Mouse (Mus musculus) gastrocnemius, adult 8-10 months (tissue): Measurements from ENCODE around the gene Grcc10. TPM values are rescaled to one million over a fixed set of nuclear protein-coding genes. Genes with fewer than 3 reads are reported as not detected.

Experiments
- DNase-seq, 2 experiments: peaks; one replicate each; pipeline ENCODE4 v3.0.0; 2022; ENCODE audit warnings: low spot score in 2 of 2
- total RNA-seq, 4 experiments: library from RNA; stranded (reverse); gene quantifications; 2 replicates each; pipeline ENCODE4 v1.2.4; 2022

Gene Grcc10
- 100 to 1,000 TPM; 146 to 173 (median 164) TPM for total RNA-seq

GRCm38 (mm10) chr6:124740888-124741761, at the start of gene Grcc10:
Gene Grcc10, minus strand, starts transcription at chr6:124741374.
- DNase-seq = peak; percentile 77 to 81

GRCm38 (mm10) chr6:124790121-124790520, 48.9 kb upstream of the Grcc10 start:
- DNase-seq = no peak

GRCm38 (mm10) chr6:124789519-124789918, 48.3 kb upstream of the Grcc10 start:
- DNase-seq = no peak

- no peak for DNase-seq
Measured at GRCm38 (mm10) chr6:124787722-124788121, 46.5 kb upstream of the Grcc10 start.

DNA sequence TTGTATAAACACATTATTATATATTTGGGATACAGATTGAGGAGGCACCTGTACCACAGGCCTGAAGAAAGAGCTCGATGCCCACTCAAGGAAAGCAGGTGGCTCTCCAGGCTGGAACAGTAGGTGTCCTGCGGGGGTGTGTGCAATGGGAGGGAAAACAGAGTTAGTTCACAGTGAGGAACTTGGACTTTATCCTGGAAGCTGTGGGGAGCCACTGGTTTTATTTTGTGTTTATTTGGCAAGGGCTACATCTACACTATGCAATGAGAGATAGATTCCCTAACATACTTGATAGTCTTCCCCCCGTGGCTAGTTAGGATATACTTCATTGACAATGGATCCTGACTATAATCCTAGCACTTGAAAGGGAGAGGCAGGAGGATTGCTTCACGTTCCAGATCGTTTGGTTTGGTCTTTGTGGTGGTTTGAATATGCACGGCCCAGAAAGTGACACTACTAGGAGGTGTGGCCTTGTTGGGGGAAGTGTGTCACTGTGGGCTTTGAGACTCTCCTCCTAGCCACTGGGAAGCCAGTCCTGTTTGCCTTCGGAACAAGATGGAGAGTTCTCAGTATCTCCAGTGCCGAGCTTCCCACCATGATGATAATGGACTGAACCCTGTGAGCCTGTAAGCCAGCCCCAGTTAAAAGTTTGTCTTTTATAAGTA, 45.7 kb upstream of the Grcc10 start:
- no peak for DNase-seq

GRCm38 (mm10) chr6:124782436-124782835, 41.3 kb upstream of the Grcc10 start:
- no peak for DNase-seq

- no peak for DNase-seq
Measured at GRCm38 (mm10) chr6:124780917-124781316, 39.7 kb upstream of the Grcc10 start.

GRCm38 (mm10) chr6:124779984-124780416, 38.8 kb upstream of the Grcc10 start:
- no peak for DNase-seq

- no peak for DNase-seq
Measured at GRCm38 (mm10) chr6:124779222-124779983, 38.2 kb upstream of the Grcc10 start, which contains the start of gene Lrrc23. Gene Lrrc23, minus strand, starts transcription at chr6:124779727.

GRCm38 (mm10) chr6:124770511-124770910, 29.3 kb upstream of the Grcc10 start:
- no peak for DNase-seq

- DNase-seq = no peak
Measured at GRCm38 (mm10) chr6:124770013-124770412, 28.8 kb upstream of the Grcc10 start.

- DNase-seq = no peak
Measured at GRCm38 (mm10) chr6:124769101-124769765, 28.1 kb upstream of the Grcc10 start, which contains the start of gene Eno2. Gene Eno2, minus strand, starts transcription at chr6:124769673.

DNA sequence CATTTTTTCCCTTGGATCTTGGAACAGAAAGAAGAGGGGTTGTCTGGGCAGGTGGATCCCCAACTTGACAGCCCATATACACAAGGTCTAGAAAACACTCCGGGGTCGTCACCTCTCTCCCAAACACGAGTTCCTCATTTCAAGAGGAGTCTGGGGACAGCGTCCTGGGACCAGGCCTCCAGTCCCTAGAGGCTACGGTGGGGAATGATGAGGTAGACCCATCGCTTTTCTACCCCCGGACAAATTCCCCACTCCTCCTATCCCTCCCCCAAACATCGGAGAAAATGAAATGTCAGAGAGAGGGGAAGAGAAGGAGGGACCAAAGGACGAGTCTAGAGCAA, 27.5 kb upstream of the Grcc10 start:
- DNase-seq = no peak

DNA sequence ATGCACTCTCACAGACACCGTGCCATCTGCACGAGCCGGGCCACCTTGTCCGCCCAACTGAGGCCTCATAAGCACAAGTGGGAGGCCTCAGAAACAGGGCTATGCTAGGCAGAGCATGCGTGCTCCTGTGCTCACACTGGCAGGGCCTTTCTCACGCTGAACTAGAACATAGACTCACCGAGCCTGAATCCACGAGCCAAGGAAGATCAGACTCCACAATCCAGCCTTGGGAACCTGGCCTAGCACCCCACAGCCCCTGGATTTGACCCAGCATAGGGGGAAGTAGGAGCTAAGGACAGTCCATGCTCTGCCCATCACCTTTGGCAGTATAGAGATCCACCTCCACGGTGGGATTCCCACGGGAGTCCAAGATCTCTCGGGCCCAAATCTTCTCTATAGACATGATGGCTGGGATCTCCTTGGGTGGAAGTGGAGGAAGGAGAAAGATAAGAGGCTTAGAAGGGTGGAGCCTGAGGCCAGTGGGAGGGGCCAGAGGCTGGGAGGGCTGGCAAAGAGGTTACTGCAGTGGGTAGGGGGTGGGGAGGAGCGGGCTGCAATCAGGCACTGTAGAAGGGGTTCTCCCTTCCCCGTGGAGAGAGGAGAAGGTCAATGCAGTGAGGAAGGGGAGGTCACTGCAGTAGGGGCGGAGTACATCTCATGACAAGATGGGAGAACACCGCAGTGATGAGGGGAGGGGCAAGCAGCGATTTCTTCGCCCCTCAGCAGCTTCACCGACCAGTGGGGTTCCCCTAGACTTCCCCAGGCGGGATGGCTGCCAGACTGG, 26.9 kb upstream of the Grcc10 start:
- no peak for DNase-seq

- DNase-seq = no peak
Measured at GRCm38 (mm10) chr6:124767536-124767919, 26.4 kb upstream of the Grcc10 start.

DNA sequence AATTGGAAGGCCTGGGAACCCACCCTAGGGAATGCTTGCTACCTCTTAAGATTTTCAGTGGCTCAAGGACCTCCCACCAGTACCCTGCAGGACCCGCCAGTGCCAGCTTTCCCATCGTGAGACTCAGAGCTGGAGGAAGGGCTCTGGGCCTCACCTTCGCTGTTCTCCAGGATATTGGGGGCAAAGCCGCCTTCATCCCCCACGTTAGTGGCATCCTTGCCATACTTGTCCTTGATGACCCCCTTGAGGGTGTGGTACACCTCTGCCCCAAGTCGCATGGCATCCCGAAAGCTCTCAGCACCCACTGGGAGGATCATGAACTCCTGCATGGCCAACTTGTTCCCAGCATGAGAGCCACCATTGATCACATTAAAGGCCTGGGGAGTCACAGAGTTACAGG, 24.8 kb upstream of the Grcc10 start:
- no peak for DNase-seq

DNA sequence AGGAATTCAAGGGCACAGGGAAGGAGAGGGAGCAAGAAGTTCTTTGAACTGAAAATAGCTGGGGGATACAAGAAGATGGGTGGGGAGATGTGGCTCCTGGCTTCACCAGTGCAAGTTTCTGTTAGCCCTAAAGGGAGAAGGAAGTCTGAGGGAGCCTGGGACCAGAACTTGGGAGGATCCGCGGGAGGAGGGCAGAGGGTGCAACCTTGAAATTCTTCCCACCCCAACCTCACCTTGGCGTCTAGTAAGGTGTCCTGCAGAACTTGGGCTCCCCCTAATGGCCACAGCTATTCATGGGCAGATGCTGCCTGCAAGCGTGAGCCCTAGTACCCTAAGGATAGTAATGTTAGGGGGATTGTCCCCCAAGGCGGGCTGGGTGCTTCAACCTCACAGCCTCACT, 18.1 kb upstream of the Grcc10 start:
- DNase-seq = peak; percentile 75 to 77

DNA sequence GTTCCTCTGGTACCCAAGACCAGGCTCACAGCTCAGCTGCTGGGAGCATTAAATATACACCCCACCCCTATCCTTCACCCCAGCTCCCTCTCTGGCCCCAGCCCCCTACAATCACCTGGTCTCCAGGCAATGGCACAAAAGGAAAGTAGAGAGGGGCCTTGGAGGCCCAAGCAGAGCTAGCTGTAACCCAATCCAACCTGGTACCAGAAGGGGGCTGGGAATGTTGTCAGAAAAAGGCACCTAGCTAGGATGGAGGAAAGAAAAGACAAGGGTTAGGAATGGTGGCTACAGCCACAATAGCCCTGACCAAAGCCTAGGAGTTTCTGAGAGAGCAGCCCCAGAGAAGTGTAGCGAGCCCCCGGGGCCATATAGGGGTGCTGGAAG, 17.7 kb upstream of the Grcc10 start:
- no peak for DNase-seq

GRCm38 (mm10) chr6:124757909-124758848, 17.0 kb upstream of the Grcc10 start:
- peak in 1 of 2 experiments; percentile 24 for DNase-seq
